Mouse (Mus musculus): Measurements from ENCODE around the gene Nmbr. TPM values are rescaled to one million over a fixed set of nuclear protein-coding genes. Genes with fewer than 3 reads are reported as not detected.
A peak's percentile ranks its signal among the peaks of the same experiment; 100 is the strongest.

Nmbr gene
- polyA plus RNA-seq (2016; fragmentation: Nextera tagmentation; extraction: Ambion mirVana), result 0.51 and 0.72 TPM in 2 replicates

- H3K36me3 ChIP-seq, result peaks cover 3% of the 10 kb centered on the region; the same call in 1 of the 2 replicates
- peak within 1 kb of the TSS; percentile 87 for H3K4me3 ChIP-seq
- no peaks in the 10 kb centered on the region for H3K27me3 ChIP-seq (ENCODE audit: low read depth, poor library complexity, severe bottlenecking)
- peaks cover 32% of the 10 kb centered on the region for H3K4me1 ChIP-seq
- H3K27ac ChIP-seq (replicated peaks), result peak within 1 kb of the TSS; percentile 89
- DNase-seq (ENCODE audit: low spot score), result peak; percentile 95
- under 1% methylated on average over 50 of the region's 50 CpGs for WGBS
- H3K9me3 ChIP-seq (replicated peaks), result no peaks in the 10 kb centered on the region
Measured at GRCm38 (mm10) chr10:14705072-14706066, at the start of gene Nmbr, which contains the start of gene Vta1. TSS of gene Nmbr (plus strand) at chr10:14705591. TSS of gene Vta1 (minus strand) at chr10:14705560.

- no peak overlapping the region for H3K27ac ChIP-seq (replicated peaks)
- no peak overlapping the region for H3K4me3 ChIP-seq
- H3K9me3 ChIP-seq (replicated peaks), result no peaks in the 10 kb centered on the region
- 95% methylated on average over 2 of the region's 2 CpGs for WGBS
- no peak for DNase-seq (ENCODE audit: low spot score)
- H3K36me3 ChIP-seq, result peaks cover 43% of the 10 kb centered on the region
- H3K27me3 ChIP-seq (ENCODE audit: low read depth, poor library complexity, severe bottlenecking), result no peaks in the 10 kb centered on the region
- no peaks in the 10 kb centered on the region for H3K4me1 ChIP-seq
Measured at GRCm38 (mm10) chr10:14660875-14661274, 44.5 kb upstream of the Nmbr start.

- H3K4me1 ChIP-seq, result no peaks in the 10 kb centered on the region
- H3K36me3 ChIP-seq, result peaks cover 42% of the 10 kb centered on the region
- H3K4me3 ChIP-seq, result no peak overlapping the region
- no peaks in the 10 kb centered on the region for H3K27me3 ChIP-seq (ENCODE audit: low read depth, poor library complexity, severe bottlenecking)
- no peak for DNase-seq (ENCODE audit: low spot score)
- no peak overlapping the region for H3K27ac ChIP-seq (replicated peaks)
- 98% methylated on average over 2 of the region's 2 CpGs for WGBS
- H3K9me3 ChIP-seq (replicated peaks), result no peaks in the 10 kb centered on the region
Measured at GRCm38 (mm10) chr10:14666147-14666546, 39.2 kb upstream of the Nmbr start.

GRCm38 (mm10) chr10:14685663-14686062 is 19.7 kb upstream of the Nmbr start:
- 98% methylated on average over 1 of the region's 1 CpGs for WGBS
- no peak overlapping the region for H3K4me3 ChIP-seq

GRCm38 (mm10) chr10:14688785-14689442 is 16.5 kb upstream of the Nmbr start:
- H3K4me3 ChIP-seq, result no peak overlapping the region
- peaks cover 35% of the 10 kb centered on the region for H3K36me3 ChIP-seq
- WGBS, result 90% methylated on average over 6 of the region's 6 CpGs
- DNase-seq (ENCODE audit: low spot score), result no peak
- H3K27me3 ChIP-seq (ENCODE audit: low read depth, poor library complexity, severe bottlenecking), result no peaks in the 10 kb centered on the region
- peaks cover 10% of the 10 kb centered on the region; the same call in 1 of the 2 replicates for H3K4me1 ChIP-seq
- H3K27ac ChIP-seq (replicated peaks), result no peak overlapping the region
- H3K9me3 ChIP-seq (replicated peaks), result no peaks in the 10 kb centered on the region; the same call in 1 of the 2 replicates

More at GRCm38 (mm10) chr10:14685663-14686062, 19.7 kb upstream of the Nmbr start:
- H3K27me3 ChIP-seq (ENCODE audit: low read depth, poor library complexity, severe bottlenecking), result no peaks in the 10 kb centered on the region
- peaks cover 7% of the 10 kb centered on the region; the same call in 1 of the 2 replicates for H3K4me1 ChIP-seq
- H3K27ac ChIP-seq (replicated peaks), result no peak overlapping the region
- H3K36me3 ChIP-seq, result peaks cover 44% of the 10 kb centered on the region
- DNase-seq (ENCODE audit: low spot score), result no peak
- no peaks in the 10 kb centered on the region; the same call in 1 of the 2 replicates for H3K9me3 ChIP-seq (replicated peaks)

GRCm38 (mm10) chr10:14690349-14690748 is 15.0 kb upstream of the Nmbr start:
- peaks cover 22% of the 10 kb centered on the region for H3K36me3 ChIP-seq
- DNase-seq (ENCODE audit: low spot score), result no peak
- no peak overlapping the region for H3K4me3 ChIP-seq
- H3K4me1 ChIP-seq, result peaks cover 10% of the 10 kb centered on the region; the same call in 1 of the 2 replicates
- H3K9me3 ChIP-seq (replicated peaks), result no peaks in the 10 kb centered on the region; the same call in 1 of the 2 replicates
- no peak overlapping the region for H3K27ac ChIP-seq (replicated peaks)
- 73% methylated on average over 3 of the region's 3 CpGs for WGBS
- H3K27me3 ChIP-seq (ENCODE audit: low read depth, poor library complexity, severe bottlenecking), result no peaks in the 10 kb centered on the region

- 27% methylated on average over 1 of the region's 1 CpGs for WGBS
- no peaks in the 10 kb centered on the region for H3K9me3 ChIP-seq (replicated peaks)
- peaks cover 33% of the 10 kb centered on the region for H3K4me1 ChIP-seq
- H3K4me3 ChIP-seq, result peak overlapping the region; percentile 87
- H3K27me3 ChIP-seq (ENCODE audit: low read depth, poor library complexity, severe bottlenecking), result no peaks in the 10 kb centered on the region
- H3K36me3 ChIP-seq, result peaks cover 3% of the 10 kb centered on the region; the same call in 1 of the 2 replicates
- peak overlapping the region; percentile 89 for H3K27ac ChIP-seq (replicated peaks)
- no peak for DNase-seq (ENCODE audit: low spot score)
Measured at GRCm38 (mm10) chr10:14703239-14703638, 2.2 kb upstream of the Nmbr start.

GRCm38 (mm10) chr10:14703830-14704420 is 1.5 kb upstream of the Nmbr start:
- DNase-seq (ENCODE audit: low spot score), result no peak
- Histone ChIP-seq H3K27me3 (ENCODE audit: low read depth, poor library complexity, severe bottlenecking) (no peaks in the 10 kb centered on the region), H3K4me3 (peak overlapping the region; percentile 87), H3K9me3 (replicated peaks) (no peaks in the 10 kb centered on the region), H3K4me1 (peaks cover 32% of the 10 kb centered on the region), H3K36me3 (peaks cover 3% of the 10 kb centered on the region; the same call in 1 of the 2 replicates), H3K27ac (replicated peaks) (peak overlapping the region; percentile 89)
- WGBS, result 38% methylated on average over 4 of the region's 4 CpGs

GRCm38 (mm10) chr10:14718114-14718513 is 12.7 kb downstream of the Nmbr start, which contains the start of gene Gje1:
TSS of gene Gje1 (minus strand) at chr10:14718214.
- H3K9me3 ChIP-seq (replicated peaks), result no peaks in the 10 kb centered on the region
- WGBS, result 57% methylated on average over 3 of the region's 3 CpGs
- no peaks in the 10 kb centered on the region for H3K27me3 ChIP-seq (ENCODE audit: low read depth, poor library complexity, severe bottlenecking)

GRCm38 (mm10) chr10:14725671-14726070 is 20.3 kb downstream of the Nmbr start:
- Histone ChIP-seq H3K4me3 (no peak overlapping the region), H3K27me3 (ENCODE audit: low read depth, poor library complexity, severe bottlenecking) (no peaks in the 10 kb centered on the region), H3K36me3 (no peaks in the 10 kb centered on the region), H3K27ac (replicated peaks) (no peak overlapping the region), H3K9me3 (replicated peaks) (no peaks in the 10 kb centered on the region), H3K4me1 (no peaks in the 10 kb centered on the region)
- WGBS, result 74% methylated on average over 9 of the region's 9 CpGs
- no peak for DNase-seq (ENCODE audit: low spot score)

More at GRCm38 (mm10) chr10:14718114-14718513, 12.7 kb downstream of the Nmbr start, which contains the start of gene Gje1:
- DNase-seq (ENCODE audit: low spot score), result no peak
- H3K4me1 ChIP-seq, result no peaks in the 10 kb centered on the region
- H3K36me3 ChIP-seq, result no peaks in the 10 kb centered on the region
- H3K4me3 ChIP-seq, result no peak within 1 kb of the TSS
- no peak within 1 kb of the TSS for H3K27ac ChIP-seq (replicated peaks)

- no peaks in the 10 kb centered on the region for H3K4me1 ChIP-seq
- no peaks in the 10 kb centered on the region for H3K9me3 ChIP-seq (replicated peaks)
- no peaks in the 10 kb centered on the region for H3K27me3 ChIP-seq (ENCODE audit: low read depth, poor library complexity, severe bottlenecking)
- no peak for DNase-seq (ENCODE audit: low spot score)
- 15% methylated on average over 2 of the region's 2 CpGs for WGBS
- H3K36me3 ChIP-seq, result no peaks in the 10 kb centered on the region
- H3K4me3 ChIP-seq, result no peak overlapping the region
- H3K27ac ChIP-seq (replicated peaks), result no peak overlapping the region
Measured at GRCm38 (mm10) chr10:14734285-14734684, 28.9 kb downstream of the Nmbr start.

Data from midbrain, embryonic 10.5 days (tissue).